In genomic region chr1:132765887-132766651, GRCm38 (mm10) we compare ENCODE assay signal across 9 mouse cellular contexts. TPM values are rescaled to one million over a fixed set of nuclear protein-coding genes. Genes with fewer than 3 reads are reported as not detected.
DNase-seq lines count a peak whose midpoint lies in the region; ATAC-seq lines count a peak whose summit lies in the region.
"Had no signal": no experiment of that assay in that cellular context is flagged by ENCODE, and none has a peak within 500 bp of the region (broad histone marks: within the 10 kb centered on the region; RNA-seq: fewer than 3 reads in every experiment).

No protein-coding gene starts in this region.

- H3K4me3 ChIP-seq in forebrain, embryonic 12.5 days (replicated peaks), result peak overlapping the region; percentile 14; the same call in 1 of the 2 replicates

- H3K27ac ChIP-seq in forebrain, embryonic 12.5 days, result peak overlapping the region; percentile 74

- WGBS in forebrain, embryonic 12.5 days, result 29% methylated on average over 16 of the region's 16 CpGs

- H3K9me3 ChIP-seq in forebrain, embryonic 12.5 days, result no peaks in the 10 kb centered on the region

- 0 out of 2 replicates have a peak, but pooled peaks cover 9% of the 10 kb centered on the region for H3K27me3 ChIP-seq in forebrain, embryonic 12.5 days

- no peaks in the 10 kb centered on the region for H3K36me3 ChIP-seq in forebrain, embryonic 12.5 days (replicated peaks)

- peak overlapping the region; percentile 47 for H3K4me2 ChIP-seq in forebrain, embryonic 12.5 days

- no peak overlapping the region for H3K9ac ChIP-seq in forebrain, embryonic 12.5 days

- intact Hi-C loops in left cerebral cortex, postnatal 14 days (cut with DNase I), result no loop called here
- intact Hi-C loops in left cerebral cortex, postnatal 36 days (cut with DNase I), result no loop called here
- intact Hi-C loops in left cerebral cortex, postnatal 4 days (cut with DNase I), result no loop called here

- DNase-seq in left cerebral cortex, postnatal 14 days (ENCODE audit: low spot score in 2 of 2), result peak; percentile 55 to 72
- DNase-seq in left cerebral cortex, postnatal 36 days (ENCODE audit: low spot score in 2 of 2), result no peak
- peak; percentile 29 for DNase-seq in left cerebral cortex, postnatal 4 days
- peak; percentile 15 to 42 for DNase-seq in right cerebral cortex, postnatal 36 days (ENCODE audit: low spot score in 2 of 2)
- DNase-seq in kidney, postnatal 4 days, result no peak
- no peak for DNase-seq in T-cell, adult 2 months (ENCODE audit: low spot score)
- DNase-seq in spleen, adult 18-20 months, result no peak

- ATAC-seq in forebrain, embryonic 12.5 days (ENCODE audit: low FRiP score), result peak; percentile 86

- peaks cover 23% of the 10 kb centered on the region for H3K4me1 ChIP-seq in forebrain, embryonic 12.5 days

RNA-seq across cellular contexts. Expression of gene Nfasc, which starts 24.5 kb away (rescaled TPM):
- total RNA-seq in left cerebral cortex, postnatal 14 days (2021), result 100 to 1,000 TPM; 179 to 195 TPM
- total RNA-seq in left cerebral cortex, postnatal 36 days (2021), result 100 to 1,000 TPM; 164 to 178 TPM
- 31.9 and 35.5 TPM in 2 replicates for polyA plus RNA-seq in forebrain, embryonic 12.5 days (2016; fragmentation: Nextera tagmentation; extraction: Ambion mirVana)
- 100 to 1,000 TPM; 126 to 128 TPM for total RNA-seq in left cerebral cortex, postnatal 4 days (2021)
- total RNA-seq: hematopoietic stem cell, adult 5-6 weeks had no signal

Comparison
In these comparisons a context has a peak if more than half of its experiments do, and no peak if none do; other contexts are left out.
1. DNase-seq: peak in left cerebral cortex, postnatal 14 days (2 of 2), left cerebral cortex, postnatal 4 days (single experiment) and right cerebral cortex, postnatal 36 days (2 of 2); none in left cerebral cortex, postnatal 36 days (0 of 2), kidney, postnatal 4 days (0 of 2), T-cell, adult 2 months (single experiment) and spleen, adult 18-20 months (0 of 2).